Mouse (Mus musculus): ENCODE measurements around the gene Cntln.

DNA sequence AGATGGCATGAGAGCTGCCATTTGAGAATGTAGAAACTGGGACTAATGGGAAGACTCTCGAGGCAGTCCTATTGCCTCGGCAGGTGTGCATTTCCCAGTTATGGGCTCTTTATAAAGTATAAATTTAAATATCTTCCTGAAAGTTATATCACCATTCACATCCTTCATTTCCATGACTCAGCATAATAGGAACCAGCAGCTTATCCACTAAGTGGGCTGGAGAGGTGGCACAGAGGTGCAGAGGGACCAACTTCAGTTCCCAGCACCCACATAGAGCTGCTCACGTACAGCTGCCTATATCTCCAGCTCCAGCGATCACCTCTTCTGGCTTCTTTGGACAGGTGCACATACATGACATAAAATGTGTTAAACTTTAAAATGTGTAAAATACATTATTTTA, 218.1 kb downstream of the Cntln start:
- no peak for TF ChIP-seq CHD2 (IDR thresholded peaks at IDR 0.05; ENCODE audit: low read depth, low read length)
- peak; percentile 57; the same call in 1 of the 2 replicates for TF ChIP-seq MAFK (IDR thresholded peaks at IDR 0.05; ENCODE audit: insufficient read depth, low read depth, low read length)
